Mouse (Mus musculus): ENCODE data around the gene Dnm3. TPM values are rescaled to one million over a fixed set of nuclear protein-coding genes. Genes with fewer than 3 reads are reported as not detected.
A peak's percentile ranks its signal among the peaks of the same experiment; 100 is the strongest.
"Not testable (repeated sequence)": the region's sequence is repeated elsewhere in the genome, so short reads cannot be mapped to it uniquely, and the experiment has no call there.

Dnm3 gene
- total RNA-seq, 2 experiments from 2014 or later: 5.0 to 6.3 TPM

- intact Hi-C loops (cut with DNase I; ENCODE audit: low total_unique reads): no loop called here
- no peak for DNase-seq
Observed at GRCm38 (mm10) chr1:162439576-162439975, 38.3 kb downstream of the Dnm3 start.

- intact Hi-C loops (cut with DNase I; ENCODE audit: low total_unique reads): no loop called here
- DNase-seq: no peak
Observed at GRCm38 (mm10) chr1:162436672-162437071, 41.2 kb downstream of the Dnm3 start.

GRCm38 (mm10) chr1:162428904-162429303 lies 48.9 kb downstream of the Dnm3 start:
- intact Hi-C loops (cut with DNase I; ENCODE audit: low total_unique reads): no loop called here
- no peak for DNase-seq

- intact Hi-C loops (cut with DNase I; ENCODE audit: low total_unique reads): no loop called here
- no peak for DNase-seq
Observed at GRCm38 (mm10) chr1:162425930-162426478, 51.8 kb downstream of the Dnm3 start.

- DNase-seq: no peak
- intact Hi-C loops (cut with DNase I; ENCODE audit: low total_unique reads): no loop called here
Observed at GRCm38 (mm10) chr1:162422826-162423225, 55.0 kb downstream of the Dnm3 start.

- no peak for DNase-seq
- intact Hi-C loops (cut with DNase I; ENCODE audit: low total_unique reads): no loop called here
Observed at GRCm38 (mm10) chr1:162413791-162414190, 64.0 kb downstream of the Dnm3 start.

GRCm38 (mm10) chr1:162412787-162413429 lies 64.9 kb downstream of the Dnm3 start:
- DNase-seq: no peak
- intact Hi-C loops (cut with DNase I; ENCODE audit: low total_unique reads): no loop called here

GRCm38 (mm10) chr1:162410207-162410965 lies 67.4 kb downstream of the Dnm3 start:
- intact Hi-C loops (cut with DNase I; ENCODE audit: low total_unique reads): no loop called here
- no peak for DNase-seq

- intact Hi-C loops (cut with DNase I; ENCODE audit: low total_unique reads): no loop called here
- no peak for DNase-seq
Observed at GRCm38 (mm10) chr1:162394549-162394948, 83.3 kb downstream of the Dnm3 start.

GRCm38 (mm10) chr1:162388442-162389165 lies 89.2 kb downstream of the Dnm3 start:
- no peak for DNase-seq
- intact Hi-C loops (cut with DNase I; ENCODE audit: low total_unique reads): no loop called here

- intact Hi-C loops (cut with DNase I; ENCODE audit: low total_unique reads); DNase-seq: not testable (repeated sequence)
Observed at GRCm38 (mm10) chr1:162373068-162373467, 104.8 kb downstream of the Dnm3 start.

GRCm38 (mm10) chr1:162369726-162370125 lies 108.1 kb downstream of the Dnm3 start:
- intact Hi-C loops (cut with DNase I; ENCODE audit: low total_unique reads): loop anchor here (10.0 kb wide), 1 partner anchor 165 kb away; no protein-coding TSS in a partner anchor
- DNase-seq: no peak

- intact Hi-C loops (cut with DNase I; ENCODE audit: low total_unique reads): loop anchor here (10.0 kb wide), 1 partner anchor 173 kb away; no protein-coding TSS in a partner anchor
- DNase-seq: no peak
Observed at GRCm38 (mm10) chr1:162361978-162362377, 115.9 kb downstream of the Dnm3 start.

GRCm38 (mm10) chr1:162359270-162359669 lies 118.6 kb downstream of the Dnm3 start:
- no peak for DNase-seq
- intact Hi-C loops (cut with DNase I; ENCODE audit: low total_unique reads): loop anchor here (10.0 kb wide), 1 partner anchor 306 kb away; no protein-coding TSS in a partner anchor

GRCm38 (mm10) chr1:162358036-162358435 lies 119.8 kb downstream of the Dnm3 start:
- peak; percentile 54 for DNase-seq
- intact Hi-C loops (cut with DNase I; ENCODE audit: low total_unique reads): loop anchor here (10.0 kb wide), 1 partner anchor 307 kb away; no protein-coding TSS in a partner anchor

GRCm38 (mm10) chr1:162356481-162356880 lies 121.4 kb downstream of the Dnm3 start:
- intact Hi-C loops (cut with DNase I; ENCODE audit: low total_unique reads): loop anchor here (10.0 kb wide), 1 partner anchor 308 kb away; no protein-coding TSS in a partner anchor
- no peak for DNase-seq

- intact Hi-C loops (cut with DNase I; ENCODE audit: low total_unique reads): loop anchor here (10.0 kb wide), 1 partner anchor 310 kb away; no protein-coding TSS in a partner anchor
- DNase-seq: no peak
Observed at GRCm38 (mm10) chr1:162354780-162355179, 123.1 kb downstream of the Dnm3 start.

GRCm38 (mm10) chr1:162353831-162354230 lies 124.0 kb downstream of the Dnm3 start:
- DNase-seq: no peak
- intact Hi-C loops (cut with DNase I; ENCODE audit: low total_unique reads): loop anchor here (10.0 kb wide), 1 partner anchor 311 kb away; no protein-coding TSS in a partner anchor

- intact Hi-C loops (cut with DNase I; ENCODE audit: low total_unique reads): no loop called here
Observed at GRCm38 (mm10) chr1:162349306-162349705, 128.5 kb downstream of the Dnm3 start.

More at GRCm38 (mm10) chr1:162349306-162349705, 128.5 kb downstream of the Dnm3 start:
- DNase-seq: no peak
